Mouse (Mus musculus) limb, embryonic 11.5 days (tissue): ENCODE data around the gene Trmt13. TPM values are rescaled to one million over a fixed set of nuclear protein-coding genes. Genes with fewer than 3 reads are reported as not detected.
A peak's percentile ranks its signal among the peaks of the same experiment; 100 is the strongest.
"Not testable (repeated sequence)": the region's sequence is repeated elsewhere in the genome, so short reads cannot be mapped to it uniquely, and the experiment has no call there.

Experiments used
- ATAC-seq: fragments of 200-750 bp; cut with Nextera tagmentation; 2 replicates; pipeline ENCODE4 v1.8.0; 2017; ENCODE audit warnings: low read depth; ENCODE audit not compliant: insufficient number of reproducible peaks, low FRiP score, low TSS enrichment
- DNase-seq: peaks from one replicate; pipeline ENCODE4 v3.0.0-alpha.2; 2015; ENCODE audit warnings: low spot score
- H3K27ac ChIP-seq: fragments of 300-500 bp; sonication (generic); replicated peaks from 2 replicates; pipeline ENCODE4 v1.5.1; 2014; ENCODE audit warnings: low read depth, mild to moderate bottlenecking, low read length
- H3K27me3 ChIP-seq: fragments of 300-500 bp; sonication (generic); 2 replicates; pipeline ENCODE4 v1.6.1; 2014; ENCODE audit warnings: mild to moderate bottlenecking, low read length, mixed read lengths; ENCODE audit not compliant: control insufficient read depth, insufficient read depth
- H3K36me3 ChIP-seq: fragments of 300-500 bp; sonication (generic); 2 replicates; pipeline ENCODE4 v1.6.1; 2014; ENCODE audit warnings: mild to moderate bottlenecking, low read length, moderate library complexity, mixed read lengths; ENCODE audit not compliant: control insufficient read depth, insufficient read depth
- H3K4me1 ChIP-seq: fragments of 300-500 bp; sonication (generic); 2 replicates; pipeline ENCODE4 v1.6.1; 2014; ENCODE audit warnings: low read length, mixed read lengths; ENCODE audit not compliant: control insufficient read depth, insufficient read depth
- H3K4me2 ChIP-seq: fragments of 300-500 bp; sonication (generic); 2 replicates; pipeline ENCODE4 v1.6.1; 2014; ENCODE audit warnings: low read depth, mild to moderate bottlenecking, moderate library complexity; ENCODE audit not compliant: severe bottlenecking
- H3K4me3 ChIP-seq: fragments of 300-500 bp; sonication (generic); 2 replicates; pipeline ENCODE4 v1.5.1; 2014; ENCODE audit warnings: low read depth, low read length
- H3K9ac ChIP-seq: fragments of 300-500 bp; sonication (generic); 2 replicates; pipeline ENCODE4 v1.6.1; 2014; ENCODE audit warnings: mild to moderate bottlenecking, low read length
- H3K9me3 ChIP-seq: fragments of 300-500 bp; sonication (generic); 2 replicates; pipeline ENCODE4 v1.6.1; 2016; ENCODE audit warnings: low read length; ENCODE audit not compliant: control insufficient read depth
- WGBS: fragments of 180-500 bp; shearing (Covaris S2); extraction: QIAGEN DNeasy Blood & Tissue Kit; methylation state at CpG from one replicate; pipeline ENCODE4 v1.1.7; 2014; 5-methylcytosine and 5-hydroxymethylcytosine counted together
- polyA plus RNA-seq: library from polyadenylated mRNA; unstranded; fragments of >200 nt; fragmentation: Nextera tagmentation; extraction: Ambion mirVana; gene quantifications from 2 replicates; pipeline ENCODE4 v1.2.1, GENCODE M21; 2014

Trmt13 gene
- 26.2 and 33.8 TPM in 2 replicates for polyA plus RNA-seq

GRCm38 (mm10) chr3:116614295-116614892 lies at the start of gene Trmt13:
Gene Trmt13, minus strand, starts transcription at chr3:116614587.
- no peak within 1 kb of the TSS for H3K4me3 ChIP-seq
- H3K36me3 ChIP-seq: peaks cover 11% of the 10 kb centered on the region; the same call in 1 of the 2 replicates
- no peak for ATAC-seq
- H3K4me2 ChIP-seq: no peak within 1 kb of the TSS
- no peak within 1 kb of the TSS for H3K9ac ChIP-seq
- H3K27ac ChIP-seq: no peak within 1 kb of the TSS
- no peak for DNase-seq
- H3K27me3 ChIP-seq: no peaks in the 10 kb centered on the region
- H3K4me1 ChIP-seq: no peaks in the 10 kb centered on the region
- no peaks in the 10 kb centered on the region for H3K9me3 ChIP-seq
- WGBS: 92% methylated on average over 10 of the region's 10 CpGs

GRCm38 (mm10) chr3:116662463-116662863 lies 48.1 kb upstream of the Trmt13 start, which contains the start of gene Mfsd14a:
Gene Mfsd14a, minus strand, starts transcription at chr3:116662677.
- Histone ChIP-seq H3K4me3 (peak within 1 kb of the TSS; percentile 52), H3K4me1 (no peaks in the 10 kb centered on the region), H3K4me2 (peak within 1 kb of the TSS; percentile 63), H3K36me3 (no peaks in the 10 kb centered on the region), H3K27ac (peak within 1 kb of the TSS; percentile 72), H3K9me3 (no peaks in the 10 kb centered on the region), H3K27me3 (no peaks in the 10 kb centered on the region), H3K9ac (peak within 1 kb of the TSS; percentile 75)
- WGBS: under 1% methylated on average over 37 of the region's 39 CpGs
- DNase-seq: peak; percentile 99
- peak; percentile 99 for ATAC-seq

GRCm38 (mm10) chr3:116661870-116662414 lies 47.6 kb upstream of the Trmt13 start:
- DNase-seq (no peak), ATAC-seq (peak; percentile 87)
- no peaks in the 10 kb centered on the region for H3K4me1 ChIP-seq
- no peaks in the 10 kb centered on the region for H3K9me3 ChIP-seq
- peak overlapping the region; percentile 72 for H3K27ac ChIP-seq
- H3K27me3 ChIP-seq: no peaks in the 10 kb centered on the region
- H3K4me2 ChIP-seq: peak overlapping the region; percentile 63
- no peaks in the 10 kb centered on the region for H3K36me3 ChIP-seq
- WGBS: under 1% methylated on average over 61 of the region's 68 CpGs
- H3K4me3 ChIP-seq: peak overlapping the region; percentile 52
- peak overlapping the region; percentile 75 for H3K9ac ChIP-seq

- H3K4me1 ChIP-seq: no peaks in the 10 kb centered on the region
- DNase-seq (no peak), ATAC-seq (no peak)
- peak overlapping the region; percentile 72; the same call in 1 of the 2 replicates for H3K27ac ChIP-seq
- H3K9ac ChIP-seq: peak overlapping the region; percentile 75
- no peaks in the 10 kb centered on the region for H3K36me3 ChIP-seq
- H3K4me3 ChIP-seq: peak overlapping the region; percentile 52
- H3K27me3 ChIP-seq: no peaks in the 10 kb centered on the region
- 5% methylated on average over 16 of the region's 16 CpGs for WGBS
- H3K4me2 ChIP-seq: peak overlapping the region; percentile 63
- no peaks in the 10 kb centered on the region for H3K9me3 ChIP-seq
Measured at GRCm38 (mm10) chr3:116661288-116661869, 47.0 kb upstream of the Trmt13 start.

- no peak overlapping the region for H3K9ac ChIP-seq
- WGBS: 91% methylated on average over 13 of the region's 13 CpGs
- no peaks in the 10 kb centered on the region for H3K36me3 ChIP-seq
- DNase-seq: no peak
- H3K27me3 ChIP-seq: no peaks in the 10 kb centered on the region
- no peak overlapping the region for H3K4me3 ChIP-seq
- no peak overlapping the region for H3K27ac ChIP-seq
- ATAC-seq: no peak
- H3K4me2 ChIP-seq: no peak overlapping the region
- no peaks in the 10 kb centered on the region for H3K4me1 ChIP-seq
- H3K9me3 ChIP-seq: no peaks in the 10 kb centered on the region
Measured at GRCm38 (mm10) chr3:116659856-116660430, 45.6 kb upstream of the Trmt13 start.

GRCm38 (mm10) chr3:116658928-116659565 lies 44.7 kb upstream of the Trmt13 start:
- DNase-seq (no peak), ATAC-seq (no peak)
- no peaks in the 10 kb centered on the region for H3K4me1 ChIP-seq
- no peak overlapping the region for H3K4me2 ChIP-seq
- H3K9ac ChIP-seq: no peak overlapping the region
- 62% methylated on average over 15 of the region's 15 CpGs for WGBS
- H3K4me3 ChIP-seq: no peak overlapping the region
- H3K27me3 ChIP-seq: no peaks in the 10 kb centered on the region
- no peak overlapping the region for H3K27ac ChIP-seq
- H3K36me3 ChIP-seq: no peaks in the 10 kb centered on the region
- no peaks in the 10 kb centered on the region for H3K9me3 ChIP-seq

- ATAC-seq: no peak
- Histone ChIP-seq H3K4me2 (no peak overlapping the region), H3K36me3 (no peaks in the 10 kb centered on the region), H3K4me1 (no peaks in the 10 kb centered on the region), H3K27me3 (no peaks in the 10 kb centered on the region), H3K9me3 (no peaks in the 10 kb centered on the region), H3K4me3 (no peak overlapping the region), H3K27ac (no peak overlapping the region), H3K9ac (no peak overlapping the region)
- DNase-seq: no peak
- 85% methylated on average over 7 of the region's 7 CpGs for WGBS
Measured at GRCm38 (mm10) chr3:116656184-116656965, 42.0 kb upstream of the Trmt13 start.

- not testable (repeated sequence) for H3K9me3 ChIP-seq, H3K4me3 ChIP-seq, H3K27me3 ChIP-seq, H3K9ac ChIP-seq, DNase-seq, H3K4me1 ChIP-seq, H3K36me3 ChIP-seq, ATAC-seq, H3K27ac ChIP-seq, H3K4me2 ChIP-seq
- 90% methylated on average over 11 of the region's 11 CpGs for WGBS
Measured at GRCm38 (mm10) chr3:116654051-116654450, 39.7 kb upstream of the Trmt13 start.
